Comparison of ENCODE assay signal across 8 mouse cellular contexts in the genomic region with DNA sequence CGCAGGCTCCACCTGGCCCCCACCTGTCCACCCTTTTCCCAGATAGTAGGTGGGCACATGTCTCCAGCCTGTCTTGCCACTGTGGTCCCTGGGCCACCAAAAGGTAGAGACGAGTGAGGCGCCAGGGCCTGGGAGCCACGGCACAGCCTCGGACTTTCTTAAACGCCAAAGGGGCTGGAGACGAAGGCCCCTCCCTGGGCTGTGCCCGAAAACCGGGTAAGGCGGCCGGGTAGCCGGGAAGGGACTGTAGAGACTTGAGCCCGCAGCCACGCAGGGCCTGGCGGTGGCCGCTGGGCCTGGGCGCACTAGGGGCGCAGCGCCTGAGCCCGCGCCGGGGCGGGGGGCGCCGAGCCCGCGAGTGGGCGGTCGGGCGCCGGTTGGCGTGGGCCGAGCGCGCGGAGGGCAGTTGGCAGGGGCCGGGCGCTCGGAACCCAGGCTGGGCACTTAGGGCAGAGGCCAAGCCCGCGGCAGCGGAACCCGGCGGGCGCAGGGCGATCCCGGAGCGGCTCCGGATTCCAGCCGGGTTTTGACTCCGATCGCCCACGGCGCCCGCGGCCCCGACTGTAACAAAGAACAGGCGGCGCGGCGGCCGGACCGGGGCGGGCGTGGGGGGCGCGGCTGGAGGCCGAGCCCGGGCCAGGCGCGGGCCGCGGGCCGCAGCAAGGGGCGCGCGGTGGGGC. TPM values are rescaled to one million over a fixed set of nuclear protein-coding genes. Genes with fewer than 3 reads are reported as not detected.
DNase-seq lines count a peak whose midpoint lies in the region; ATAC-seq and TF ChIP-seq lines count a peak whose summit lies in the region.

No protein-coding gene starts in this region.

- TF ChIP-seq POLR2A in testis, adult 2 months (IDR thresholded peaks at IDR 0.05; ENCODE audit: control insufficient read depth, low read depth, low read length), result peak; percentile 62; the same call in 1 of the 2 replicates

- intact Hi-C loops in heart, postnatal 36 days (cut with DNase I), result loop anchor here (1.0 to 2.0 kb wide), 3 partner anchors 46 to 110 kb away; no protein-coding TSS in a partner anchor

- TF ChIP-seq CTCF in G1E (IDR thresholded peaks at IDR 0.05; ENCODE audit: low read depth, low read length), result no peak
- TF ChIP-seq CTCF in testis, adult 2 months (IDR thresholded peaks at IDR 0.05; ENCODE audit: control insufficient read depth, insufficient read depth, insufficient replicate concordance, low read depth, low read length), result no peak

- peak overlapping the region; percentile 67 for H3K4me2 ChIP-seq in forebrain, embryonic 16.5 days (ENCODE audit: low read length)
- peak overlapping the region; percentile 63 for H3K4me2 ChIP-seq in neural tube, embryonic 14.5 days (ENCODE audit: low read depth, low read length)

- H3K4me3 ChIP-seq in G1E (ENCODE audit: low read depth, low read length), result peak overlapping the region; percentile 79
- peak overlapping the region; percentile 95 for H3K4me3 ChIP-seq in forebrain, embryonic 16.5 days (replicated peaks; ENCODE audit: low read length)
- H3K4me3 ChIP-seq in neural tube, embryonic 14.5 days (ENCODE audit: low read depth, low read length), result peak overlapping the region; percentile 48
- peak overlapping the region; percentile 91 for H3K4me3 ChIP-seq in testis, adult 2 months (ENCODE audit: control insufficient read depth, low read depth, low read length)

- ATAC-seq in G1E (ENCODE audit: extremely low read depth, insufficient number of reproducible peaks, low FRiP score, poor library complexity, severe bottlenecking), result peak; percentile 68
- ATAC-seq in forebrain, embryonic 16.5 days, result peak; percentile 89
- peak; percentile 92 for ATAC-seq in neural tube, embryonic 14.5 days (ENCODE audit: low read depth)

- DNase-seq in G1E (ENCODE audit: low spot score), result peak; percentile 84
- DNase-seq in cerebellum, adult 18-20 months, result peak; percentile 79 to 90
- DNase-seq in heart, postnatal 36 days, result peak; percentile 87 to 95
- DNase-seq in layer of hippocampus, adult 18-20 months (ENCODE audit: low spot score in 2 of 2), result peak; percentile 77 to 86
- peak; percentile 87 for DNase-seq in lung, adult 18-20 months

- H3K9ac ChIP-seq in forebrain, embryonic 16.5 days (replicated peaks; ENCODE audit: low read depth, low read length), result peak overlapping the region; percentile 99
- H3K9ac ChIP-seq in neural tube, embryonic 14.5 days (replicated peaks; ENCODE audit: low read depth, low read length), result peak overlapping the region; percentile 74

- under 1% methylated on average over 75 of the region's 77 CpGs for WGBS in forebrain, embryonic 16.5 days
- under 1% methylated on average over 45 of the region's 77 CpGs for WGBS in neural tube, embryonic 14.5 days

- peak overlapping the region; percentile 99 for H3K27ac ChIP-seq in forebrain, embryonic 16.5 days (ENCODE audit: low read length)
- H3K27ac ChIP-seq in neural tube, embryonic 14.5 days (ENCODE audit: low read depth, low read length), result peak overlapping the region; percentile 99
- peak overlapping the region; percentile 93 for H3K27ac ChIP-seq in testis, adult 2 months (ENCODE audit: control insufficient read depth, insufficient read depth, low read depth, low read length)

- H3K36me3 ChIP-seq in G1E (replicated peaks), result peaks cover 50% of the 10 kb centered on the region
- H3K36me3 ChIP-seq in forebrain, embryonic 16.5 days (ENCODE audit: control insufficient read depth, insufficient read depth), result no peaks in the 10 kb centered on the region
- no peaks in the 10 kb centered on the region for H3K36me3 ChIP-seq in neural tube, embryonic 14.5 days (ENCODE audit: control insufficient read depth, insufficient read depth, low read length)
- no peaks in the 10 kb centered on the region for H3K36me3 ChIP-seq in testis, adult 2 months (ENCODE audit: control insufficient read depth, insufficient read depth, low read length)

- H3K4me1 ChIP-seq in G1E (ENCODE audit: insufficient read depth, low read depth, low read length), result peaks cover 44% of the 10 kb centered on the region
- peaks cover 24% of the 10 kb centered on the region for H3K4me1 ChIP-seq in forebrain, embryonic 16.5 days (replicated peaks; ENCODE audit: control insufficient read depth, insufficient read depth, low read length)
- H3K4me1 ChIP-seq in neural tube, embryonic 14.5 days (ENCODE audit: control insufficient read depth, insufficient read depth, low read length), result peaks cover 6% of the 10 kb centered on the region; the same call in 1 of the 2 replicates
- H3K4me1 ChIP-seq in testis, adult 2 months (ENCODE audit: control insufficient read depth, insufficient read depth, low read length), result peaks cover 3% of the 10 kb centered on the region

- no peaks in the 10 kb centered on the region for H3K9me3 ChIP-seq in G1E (replicated peaks)
- no peaks in the 10 kb centered on the region for H3K9me3 ChIP-seq in forebrain, embryonic 16.5 days (ENCODE audit: control insufficient read depth, low read length)
- no peaks in the 10 kb centered on the region for H3K9me3 ChIP-seq in neural tube, embryonic 14.5 days (ENCODE audit: control insufficient read depth, low read length)

- no peaks in the 10 kb centered on the region for H3K27me3 ChIP-seq in G1E (ENCODE audit: insufficient read depth, low read length)
- no peaks in the 10 kb centered on the region for H3K27me3 ChIP-seq in forebrain, embryonic 16.5 days (replicated peaks; ENCODE audit: control insufficient read depth, insufficient read depth, low read length)
- no peaks in the 10 kb centered on the region for H3K27me3 ChIP-seq in neural tube, embryonic 14.5 days (ENCODE audit: control insufficient read depth, insufficient read depth, low read length)
- no peaks in the 10 kb centered on the region for H3K27me3 ChIP-seq in testis, adult 2 months (ENCODE audit: control insufficient read depth, insufficient read depth, low read length)

RNA-seq across cellular contexts. Expression of a gene that starts 0.4 kb away (rescaled TPM):
- total RNA-seq in G1E (2014; fragmentation: Nextera tagmentation) (14.3 and 28.3 TPM in 2 replicates), G1E (2017) (10.9 and 11.7 TPM in 2 replicates)
- polyA plus RNA-seq in G1E (2012), result 3.0 and 5.0 TPM in 2 replicates
- polyA plus RNA-seq in forebrain, embryonic 16.5 days (2015; fragmentation: Nextera tagmentation; extraction: Ambion mirVana), result 17.0 and 18.7 TPM in 2 replicates
- 1 to 10 TPM; 4.2 to 7.7 TPM for total RNA-seq in heart, postnatal 36 days (2021)
- total RNA-seq in layer of hippocampus, adult 18-20 months (2021), result 10 to 100 TPM; 23.4 to 24.5 TPM
- 10.3 and 11.8 TPM in 2 replicates for polyA plus RNA-seq in neural tube, embryonic 14.5 days (2014; fragmentation: Nextera tagmentation; extraction: Ambion mirVana)
- 3.6 and 5.0 TPM in 2 replicates for polyA plus RNA-seq in testis, adult 2 months (2012; rRNA removed)

Comparison
In these comparisons a context has a peak if more than half of its experiments do, and no peak if none do; other contexts are left out.
1. Peak in every context shown above with its lines: DNase-seq, ATAC-seq, H3K4me3 ChIP-seq and H3K27ac ChIP-seq.